Mouse (Mus musculus): ENCODE measurements around the gene Gtf2a1. TPM values are rescaled to one million over a fixed set of nuclear protein-coding genes. Genes with fewer than 3 reads are reported as not detected.
A peak's percentile ranks its signal among the peaks of the same experiment; 100 is the strongest.

Gene Gtf2a1
- polyA plus RNA-seq, 1 experiment from 2014 or later: 62.2 TPM

DNA sequence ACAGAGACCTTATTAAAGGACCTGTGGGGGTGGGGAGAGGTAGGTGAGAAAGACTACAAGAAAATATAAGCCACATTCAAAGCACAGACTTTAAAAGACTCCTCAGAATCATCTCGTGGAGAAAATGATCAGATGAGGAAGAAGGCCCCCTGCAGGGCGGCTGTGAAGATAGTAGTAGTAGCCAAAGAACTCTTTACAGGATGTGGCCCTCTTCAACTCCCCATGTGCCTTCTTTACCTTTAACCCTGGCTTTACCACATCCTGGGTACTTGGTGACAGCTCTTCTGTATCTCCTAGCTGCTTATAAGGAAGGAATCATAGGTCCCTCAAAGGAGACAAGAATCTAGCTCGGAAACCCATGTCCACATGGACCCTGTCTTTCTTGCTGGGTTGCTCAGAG, 66.7 kb downstream of the Gtf2a1 start:
- H3K27ac ChIP-seq: no peak overlapping the region
- no peaks in the 10 kb centered on the region for H3K36me3 ChIP-seq
- no peaks in the 10 kb centered on the region for H3K27me3 ChIP-seq
- H3K4me2 ChIP-seq: no peak overlapping the region
- ATAC-seq (ENCODE audit: insufficient number of reproducible peaks, insufficient read depth, low FRiP score, low TSS enrichment, low read depth): no peak
- no peak overlapping the region for H3K4me3 ChIP-seq (replicated peaks)
- no peak overlapping the region for H3K9ac ChIP-seq (replicated peaks)
- 0 out of 2 replicates have a peak, but pooled peaks cover 5% of the 10 kb centered on the region for H3K9me3 ChIP-seq
- H3K4me1 ChIP-seq (replicated peaks): no peaks in the 10 kb centered on the region
- WGBS: 72% methylated on average over 3 of the region's 3 CpGs

DNA sequence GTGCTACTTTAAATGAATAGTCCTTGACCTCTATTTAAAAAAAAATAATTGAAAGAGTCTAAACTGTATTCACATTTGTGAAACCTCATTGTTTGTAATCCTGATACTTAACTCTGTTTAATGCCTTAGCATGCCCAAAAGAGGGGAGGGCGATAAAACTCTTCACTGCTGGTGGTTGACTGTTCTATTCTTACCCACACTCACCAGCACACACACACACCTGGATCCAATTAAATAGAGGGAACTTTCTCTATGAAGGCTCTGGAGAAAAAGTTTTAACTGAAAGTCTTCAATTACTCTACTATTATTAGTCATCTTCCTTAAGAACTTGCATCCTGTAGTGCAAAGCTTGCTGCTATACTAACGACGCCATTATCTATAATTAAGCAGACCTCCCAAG, 72.5 kb downstream of the Gtf2a1 start:
- 0 out of 2 replicates have a peak overlapping the region, but pooled peaks have one; percentile 6 for H3K4me2 ChIP-seq
- ATAC-seq (ENCODE audit: insufficient number of reproducible peaks, insufficient read depth, low FRiP score, low TSS enrichment, low read depth): peak; percentile 68; the same call in 1 of the 2 replicates

GRCm38 (mm10) chr12:91513980-91514379, 76.3 kb downstream of the Gtf2a1 start:
- Histone ChIP-seq H3K36me3 (no peaks in the 10 kb centered on the region), H3K4me2 (no peak overlapping the region), H3K27me3 (no peaks in the 10 kb centered on the region), H3K9ac (replicated peaks) (no peak overlapping the region), H3K4me1 (replicated peaks) (peaks cover 6% of the 10 kb centered on the region; the same call in 1 of the 2 replicates), H3K4me3 (replicated peaks) (no peak overlapping the region), H3K27ac (no peak overlapping the region), H3K9me3 (no peaks in the 10 kb centered on the region)
- 85% methylated on average over 6 of the region's 6 CpGs for WGBS
- ATAC-seq (ENCODE audit: insufficient number of reproducible peaks, insufficient read depth, low FRiP score, low TSS enrichment, low read depth): no peak

More for the DNA sequence above, 72.5 kb downstream of the Gtf2a1 start:
- Histone ChIP-seq H3K27ac (no peak overlapping the region), H3K4me1 (replicated peaks) (peaks cover 6% of the 10 kb centered on the region; the same call in 1 of the 2 replicates), H3K9ac (replicated peaks) (no peak overlapping the region), H3K4me3 (replicated peaks) (no peak overlapping the region), H3K9me3 (0 out of 2 replicates have a peak, but pooled peaks cover 5% of the 10 kb centered on the region), H3K36me3 (no peaks in the 10 kb centered on the region), H3K27me3 (no peaks in the 10 kb centered on the region)
- WGBS: 15% methylated on average over 3 of the region's 3 CpGs

DNA sequence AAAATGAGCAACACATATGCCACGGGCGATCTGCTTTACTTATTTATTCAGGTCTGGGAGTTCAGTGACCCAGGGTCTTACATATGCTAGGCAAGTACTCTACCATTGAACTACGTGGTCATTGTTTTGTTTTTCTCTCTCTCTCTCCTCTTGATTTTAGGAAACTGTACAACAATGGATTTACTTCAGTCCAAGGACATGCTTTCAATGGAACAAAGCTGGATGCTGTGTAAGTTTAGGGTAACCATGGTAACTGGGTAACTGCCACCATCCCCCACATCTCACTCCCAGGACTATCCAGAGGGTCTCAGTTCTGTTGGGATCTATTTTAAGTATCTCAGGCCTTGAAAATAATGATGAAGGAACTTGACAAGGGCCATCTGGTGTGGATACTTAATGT, 78.5 kb downstream of the Gtf2a1 start:
- no peak for ATAC-seq (ENCODE audit: insufficient number of reproducible peaks, insufficient read depth, low FRiP score, low TSS enrichment, low read depth)

More for the DNA sequence above, 78.5 kb downstream of the Gtf2a1 start:
- no peaks in the 10 kb centered on the region for H3K27me3 ChIP-seq
- H3K4me3 ChIP-seq (replicated peaks): no peak overlapping the region
- no peak overlapping the region for H3K27ac ChIP-seq
- WGBS: 88% methylated on average over 3 of the region's 3 CpGs
- H3K36me3 ChIP-seq: no peaks in the 10 kb centered on the region
- no peak overlapping the region for H3K4me2 ChIP-seq
- H3K9ac ChIP-seq (replicated peaks): no peak overlapping the region
- no peaks in the 10 kb centered on the region for H3K9me3 ChIP-seq
- no peaks in the 10 kb centered on the region for H3K4me1 ChIP-seq (replicated peaks)

Other genes starting within 250 kb of the Gtf2a1 start
- gene Cep128, start 206.1 kb downstream of the Gtf2a1 start, polyA plus RNA-seq (2016; fragmentation: Nextera tagmentation; extraction: Ambion mirVana): 10.2 and 10.4 TPM in 2 replicates
- 0.13 and 0.18 TPM in 2 replicates for gene Tshr, start 205.9 kb downstream of the Gtf2a1 start, polyA plus RNA-seq (2016; fragmentation: Nextera tagmentation; extraction: Ambion mirVana)
- 4.9 and 6.9 TPM in 2 replicates for gene Ston2, start 197.9 kb upstream of the Gtf2a1 start, polyA plus RNA-seq (2016; fragmentation: Nextera tagmentation; extraction: Ambion mirVana)